Mouse (Mus musculus): ENCODE measurements at regions not wholly inside any gene's neighbourhood (a gene's known extent, or its start where the extent isn't known, plus 50 kb on each side); places are given as distances from the start of the nearest gene placed in this dataset.

DNA sequence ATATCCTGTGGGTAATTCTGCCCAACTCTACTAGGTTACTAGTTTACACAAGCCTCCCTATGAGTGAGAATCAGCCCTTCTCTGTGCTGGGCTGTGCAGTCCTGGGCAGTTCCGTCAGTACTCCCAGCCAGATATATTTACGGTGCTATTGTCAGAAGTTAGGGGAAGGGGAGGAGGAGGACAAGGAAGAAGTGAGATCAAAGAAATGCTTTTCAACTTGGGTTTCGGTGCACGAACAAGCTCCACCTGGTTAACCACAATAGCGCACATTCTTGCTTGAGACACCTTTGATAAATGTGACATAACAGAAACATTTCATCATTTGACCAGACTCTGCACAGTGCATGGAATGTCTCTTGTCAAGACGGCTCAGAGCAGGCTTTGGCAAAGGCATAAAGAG, 68.3 kb upstream of the Tenm4 start:
- TF ChIP-seq USF1 (IDR thresholded peaks at IDR 0.05; ENCODE audit: low read depth): no peak
- TF ChIP-seq POLR2A (IDR thresholded peaks at IDR 0.05; ENCODE audit: insufficient read length, low read depth): no peak
- TF ChIP-seq E2F4 (IDR thresholded peaks at IDR 0.05; ENCODE audit: insufficient read depth): no peak
